Mouse (Mus musculus) ovary, adult 10 weeks (tissue): ENCODE data around the gene Dnah11. TPM values are rescaled to one million over a fixed set of nuclear protein-coding genes. Genes with fewer than 3 reads are reported as not detected.

Source experiments
- polyA plus RNA-seq: library from polyadenylated mRNA; stranded (reverse); fragments of 350-450 nt; fragmentation: Illumina TruSeq; extraction: RNeasy Lipid Tissue Mini Kit (QIAGEN cat#74804); gene quantifications from one replicate; pipeline ENCODE4 v1.2.3, GENCODE M21; 2014

Dnah11 gene
- polyA plus RNA-seq = 2.1 TPM

DNA sequence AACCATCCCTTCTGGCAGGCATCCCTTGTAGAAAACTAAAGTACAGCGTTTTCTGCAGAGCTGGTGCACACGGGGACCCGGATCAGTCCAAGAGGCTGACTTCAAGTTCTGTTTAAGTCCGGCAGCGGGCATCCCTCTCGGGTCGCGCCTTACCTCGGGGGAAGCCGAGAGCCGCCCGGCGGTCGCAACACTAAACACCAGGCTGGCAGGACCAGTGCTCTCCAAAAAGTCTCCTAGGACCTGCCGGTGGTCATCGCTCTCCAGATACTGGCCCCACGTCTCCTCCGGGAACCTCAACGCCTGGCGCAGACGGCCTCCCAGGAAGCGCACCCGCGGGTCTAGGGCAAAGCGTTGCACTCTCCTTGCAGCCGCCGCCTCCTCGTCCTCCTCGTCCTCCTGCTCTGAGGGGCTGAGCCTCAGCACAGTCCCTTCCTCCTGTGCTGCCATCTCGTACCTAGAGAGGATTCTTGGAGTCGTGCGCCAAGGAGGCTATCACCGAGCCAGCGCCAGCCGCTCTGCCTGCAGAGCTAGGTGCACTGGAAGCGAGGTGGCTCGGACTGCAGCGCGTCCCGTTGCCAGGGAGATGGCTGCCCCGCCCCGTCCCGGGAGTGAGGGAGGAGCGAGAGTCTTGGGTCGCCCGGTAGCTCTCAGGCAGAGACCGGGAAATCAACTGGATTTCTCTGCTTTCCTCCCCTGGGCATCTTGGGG lies at the start of gene Dnah11:
TSS of gene Dnah11 (minus strand) at position 658 of the 708 bp plus-strand sequence.

Other genes starting within 250 kb of the Dnah11 start
- 40.4 TPM for gene Sp4, start 102.4 kb upstream of the Dnah11 start, polyA plus RNA-seq